Comparison of ENCODE assay signal across 8 mouse cellular contexts in genomic region chr6:52957730-52958129, GRCm38 (mm10).
DNase-seq lines count a peak whose midpoint lies in the region; ATAC-seq and TF ChIP-seq lines count a peak whose summit lies in the region.

No protein-coding gene starts in this region.

- no peak overlapping the region for H3K27ac ChIP-seq in neural tube, embryonic 15.5 days (replicated peaks)
- H3K27ac ChIP-seq in kidney, postnatal 0 days: no peak overlapping the region
- H3K27ac ChIP-seq in liver, postnatal 0 days (ENCODE audit: low read depth): no peak overlapping the region

- 9% methylated on average over 4 of the region's 4 CpGs for WGBS in neural tube, embryonic 15.5 days
- WGBS in kidney, postnatal 0 days: 12% methylated on average over 4 of the region's 4 CpGs
- WGBS in liver, postnatal 0 days (ENCODE audit: insufficient replicate concordance): 6% methylated on average over 4 of the region's 4 CpGs

- TF ChIP-seq EP300 in liver, postnatal 0 days (IDR thresholded peaks at IDR 0.05; ENCODE audit: low read depth): no peak

- DNase-seq in neural tube, embryonic 10.5 days (ENCODE audit: extremely low spot score, low spot score): peak; percentile 81
- DNase-seq in adrenal gland, postnatal 36 days: peak; percentile 74 to 80
- peak; percentile 73 for DNase-seq in embryo, embryonic 9.5 days (ENCODE audit: extremely low spot score)
- DNase-seq in kidney, postnatal 0 days (ENCODE audit: low spot score): peak; percentile 69
- DNase-seq in liver, postnatal 0 days: peak; percentile 79
- peak; percentile 76 to 84 for DNase-seq in right cerebral cortex, adult 2 months (ENCODE audit: low spot score in 2 of 2)
- DNase-seq in urinary bladder, postnatal 36 days (ENCODE audit: low spot score in 2 of 2): peak; percentile 52 to 76

- no peaks in the 10 kb centered on the region for H3K9me3 ChIP-seq in neural tube, embryonic 15.5 days (replicated peaks)
- no peaks in the 10 kb centered on the region for H3K9me3 ChIP-seq in kidney, postnatal 0 days (replicated peaks; ENCODE audit: low read length)
- no peaks in the 10 kb centered on the region for H3K9me3 ChIP-seq in liver, postnatal 0 days (ENCODE audit: low read length)

- no peaks in the 10 kb centered on the region for H3K27me3 ChIP-seq in neural tube, embryonic 15.5 days (replicated peaks)
- H3K27me3 ChIP-seq in kidney, postnatal 0 days (ENCODE audit: insufficient read depth, low read length): no peaks in the 10 kb centered on the region
- no peaks in the 10 kb centered on the region for H3K27me3 ChIP-seq in liver, postnatal 0 days (ENCODE audit: insufficient read depth, low read length)

- H3K36me3 ChIP-seq in neural tube, embryonic 15.5 days: no peaks in the 10 kb centered on the region
- H3K36me3 ChIP-seq in kidney, postnatal 0 days (ENCODE audit: insufficient read depth, low read length): no peaks in the 10 kb centered on the region
- no peaks in the 10 kb centered on the region for H3K36me3 ChIP-seq in liver, postnatal 0 days (replicated peaks; ENCODE audit: insufficient read depth, low read length)

- H3K4me1 ChIP-seq in neural tube, embryonic 15.5 days: peaks cover 10% of the 10 kb centered on the region
- no peaks in the 10 kb centered on the region for H3K4me1 ChIP-seq in kidney, postnatal 0 days (replicated peaks; ENCODE audit: insufficient read depth, low read length)
- no peaks in the 10 kb centered on the region for H3K4me1 ChIP-seq in liver, postnatal 0 days (ENCODE audit: insufficient read depth)

- H3K4me2 ChIP-seq in neural tube, embryonic 15.5 days: no peak overlapping the region
- no peak overlapping the region for H3K4me2 ChIP-seq in kidney, postnatal 0 days (ENCODE audit: low read length)
- no peak overlapping the region for H3K4me2 ChIP-seq in liver, postnatal 0 days (ENCODE audit: low read depth, low read length)

- peak; percentile 91 for TF ChIP-seq CTCF in kidney, postnatal 0 days (IDR thresholded peaks at IDR 0.05; ENCODE audit: low read depth)
- TF ChIP-seq CTCF in liver, postnatal 0 days (IDR thresholded peaks at IDR 0.05; ENCODE audit: low read depth): peak; percentile 96

- H3K4me3 ChIP-seq in neural tube, embryonic 15.5 days (replicated peaks): no peak overlapping the region
- H3K4me3 ChIP-seq in kidney, postnatal 0 days (replicated peaks; ENCODE audit: low read depth, low read length): no peak overlapping the region
- no peak overlapping the region for H3K4me3 ChIP-seq in liver, postnatal 0 days (ENCODE audit: low read depth, low read length)

- no peak overlapping the region for H3K9ac ChIP-seq in neural tube, embryonic 15.5 days (replicated peaks)
- H3K9ac ChIP-seq in kidney, postnatal 0 days (ENCODE audit: low read depth, low read length): no peak overlapping the region
- H3K9ac ChIP-seq in liver, postnatal 0 days (replicated peaks): no peak overlapping the region

- ATAC-seq in neural tube, embryonic 15.5 days (ENCODE audit: low FRiP score): no peak
- 0 out of 2 replicates have a peak, but pooled peaks have one; percentile 29 for ATAC-seq in kidney, postnatal 0 days (replicated peaks; ENCODE audit: low FRiP score, low read depth)
- no peak for ATAC-seq in liver, postnatal 0 days
